Comparison of ENCODE assay signal across 9 mouse cellular contexts in the genomic region with DNA sequence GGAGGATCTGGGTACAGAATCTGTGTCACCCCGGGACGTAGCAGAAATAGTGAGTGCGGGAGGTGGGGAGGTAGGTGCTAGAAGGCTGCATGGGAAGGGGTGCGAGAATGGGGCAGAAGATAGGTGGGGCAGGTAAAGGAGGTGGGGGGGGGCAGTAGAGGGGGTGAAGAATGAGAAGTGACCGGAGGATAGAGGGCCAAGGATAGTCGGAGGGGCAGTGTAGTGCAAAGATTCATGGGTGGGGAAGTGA. TPM values are rescaled to one million over a fixed set of nuclear protein-coding genes. Genes with fewer than 3 reads are reported as not detected.
DNase-seq lines count a peak whose midpoint lies in the region; ATAC-seq and TF ChIP-seq lines count a peak whose summit lies in the region.
"Had no signal": no experiment of that assay in that cellular context is flagged by ENCODE, and none has a peak within 500 bp of the region (broad histone marks: within the 10 kb centered on the region; RNA-seq: fewer than 3 reads in every experiment).

No protein-coding gene starts in this region.

- H3K4me3 ChIP-seq in heart, embryonic 11.5 days (ENCODE audit: low read depth, low read length), result peak overlapping the region; percentile 71
- H3K4me3 ChIP-seq in CH12.LX (replicated peaks in 1 of 3; ENCODE audit: low read depth in 2 of 3, low read length in 2 of 3, poor library complexity in 1 of 3), result peak overlapping the region; percentile 61 to 92 (median 63)
- peak overlapping the region; percentile 60 for H3K4me3 ChIP-seq in forebrain, embryonic 13.5 days
- H3K4me3 ChIP-seq in liver, embryonic 14.5 days (ENCODE audit: insufficient read depth in 1 of 2, low read depth in 2 of 2, low read length in 2 of 2), result peak overlapping the region; percentile 50 to 61; a peak in 3 of 4 replicates

- TF ChIP-seq EP300 in CH12.LX (IDR thresholded peaks at IDR 0.05; ENCODE audit: low read length), result no peak
- no peak for TF ChIP-seq EP300 in liver, embryonic 14.5 days (IDR thresholded peaks at IDR 0.05; ENCODE audit: low read depth)

- no peaks in the 10 kb centered on the region for H3K79me2 ChIP-seq in CH12.LX (replicated peaks; ENCODE audit: control insufficient read depth, extremely low read depth, insufficient read depth, poor library complexity, severe bottlenecking)

- TF ChIP-seq CTCF in CH12.LX (conservative IDR thresholded peaks at IDR 0.05 in 1 of 2, IDR thresholded peaks at IDR 0.05 in 1 of 2; ENCODE audit: low read depth in 2 of 2, low read length in 2 of 2), result no peak
- TF ChIP-seq CTCF in liver, embryonic 14.5 days (IDR thresholded peaks at IDR 0.05; ENCODE audit: low read depth), result no peak

- no peaks in the 10 kb centered on the region for H3K9me3 ChIP-seq in heart, embryonic 11.5 days (replicated peaks; ENCODE audit: control insufficient read depth, low read length)
- H3K9me3 ChIP-seq in CH12.LX (replicated peaks; ENCODE audit: low read length), result no peaks in the 10 kb centered on the region
- peaks cover 4% of the 10 kb centered on the region; the same call in 1 of the 2 replicates for H3K9me3 ChIP-seq in forebrain, embryonic 13.5 days (replicated peaks)
- no peaks in the 10 kb centered on the region for H3K9me3 ChIP-seq in liver, embryonic 14.5 days (ENCODE audit: control insufficient read depth, low read length)

- dilution Hi-C loops in CH12.LX (cut with MboI; ENCODE audit: extremely low pct_ligation_motif_present, extremely low pct_unique_long_range_greater_than_20kb, low sequenced_read_pairs), result no loop called here

- in situ Hi-C loops in CH12.LX (cut with MboI; ENCODE audit: low pct_ligation_motif_present, low pct_unique_long_range_greater_than_20kb, low sequenced_read_pairs), result loop anchor here (5.0 to 10.0 kb wide), 2 partner anchors 67 to 95 kb away; partner anchors contain the start of gene Tk2

- H3K4me2 ChIP-seq in heart, embryonic 11.5 days, result peak overlapping the region; percentile 81
- peak overlapping the region; percentile 85 for H3K4me2 ChIP-seq in CH12.LX (ENCODE audit: insufficient read depth, low read depth, poor library complexity, severe bottlenecking)
- H3K4me2 ChIP-seq in forebrain, embryonic 13.5 days, result peak overlapping the region; percentile 81
- peak overlapping the region; percentile 73 for H3K4me2 ChIP-seq in liver, embryonic 14.5 days (ENCODE audit: low read depth)

- peak overlapping the region; percentile 83 for H3K9ac ChIP-seq in heart, embryonic 11.5 days (ENCODE audit: low read depth, low read length)
- H3K9ac ChIP-seq in CH12.LX (ENCODE audit: insufficient read depth, low read depth), result peak overlapping the region; percentile 85
- H3K9ac ChIP-seq in forebrain, embryonic 13.5 days, result peak overlapping the region; percentile 73
- no peak overlapping the region; the same call in 1 of the 2 replicates for H3K9ac ChIP-seq in liver, embryonic 14.5 days (replicated peaks)

- WGBS in heart, embryonic 11.5 days (ENCODE audit: insufficient replicate concordance), result 0% methylated on average over 6 of the region's 6 CpGs
- WGBS in forebrain, embryonic 13.5 days, result 0% methylated on average over 6 of the region's 6 CpGs
- WGBS in liver, embryonic 14.5 days (ENCODE audit: insufficient replicate concordance), result 4% methylated on average over 6 of the region's 6 CpGs

- peaks cover 10% of the 10 kb centered on the region; the same call in 1 of the 2 replicates for H3K4me1 ChIP-seq in heart, embryonic 11.5 days (ENCODE audit: control insufficient read depth, insufficient read depth, low read length)
- H3K4me1 ChIP-seq in CH12.LX (ENCODE audit: control insufficient read depth in 1 of 2, insufficient read depth in 2 of 2), result peaks cover 3 to 30% of the 10 kb centered on the region in 2 experiments; a peak in 2 of 4 replicates
- peaks cover 10% of the 10 kb centered on the region; the same call in 1 of the 2 replicates for H3K4me1 ChIP-seq in forebrain, embryonic 13.5 days
- 0 out of 4 replicates have a peak, but pooled peaks cover 0 to 2% of the 10 kb centered on the region in 2 experiments for H3K4me1 ChIP-seq in liver, embryonic 14.5 days (replicated peaks; ENCODE audit: control insufficient read depth in 2 of 2, insufficient read depth in 2 of 2, low read length in 1 of 2)

- 0 out of 2 replicates have a peak, but pooled peaks have one; percentile 0 for ATAC-seq in heart, embryonic 11.5 days (replicated peaks; ENCODE audit: insufficient number of reproducible peaks, low FRiP score, low TSS enrichment)
- ATAC-seq in forebrain, embryonic 13.5 days, result peak; percentile 29; the same call in 1 of the 2 replicates
- ATAC-seq in liver, embryonic 14.5 days (ENCODE audit: insufficient read depth), result no peak

- peak overlapping the region; percentile 92; the same call in 1 of the 2 replicates for H3K27ac ChIP-seq in heart, embryonic 11.5 days (ENCODE audit: low read depth, low read length)
- H3K27ac ChIP-seq in CH12.LX (ENCODE audit: insufficient read depth, low read depth), result no peak overlapping the region
- no peak overlapping the region for H3K27ac ChIP-seq in forebrain, embryonic 13.5 days
- H3K27ac ChIP-seq in liver, embryonic 14.5 days, result no peak overlapping the region

- DNase-seq in heart, postnatal 4 days, result no peak
- no peak for DNase-seq in CH12.LX (ENCODE audit: extremely low read depth)
- DNase-seq in liver, embryonic 14.5 days (ENCODE audit: low read depth in 3 of 3, low spot score in 3 of 3), result no peak
- DNase-seq in right cerebral cortex, postnatal 14 days, result no peak
- DNase-seq in MN1 (ENCODE audit: low spot score), result no peak
- DNase-seq in Muller cell, postnatal 12 days (ENCODE audit: inconsistent ontology term), result no peak

- no peaks in the 10 kb centered on the region; the same call in 1 of the 2 replicates for H3K36me3 ChIP-seq in heart, embryonic 11.5 days (ENCODE audit: control insufficient read depth, insufficient read depth, low read length)
- peaks cover 0 to 9% of the 10 kb centered on the region in 2 experiments for H3K36me3 ChIP-seq in CH12.LX (replicated peaks in 1 of 2; ENCODE audit: control insufficient read depth in 1 of 2, insufficient read depth in 1 of 2, low read length in 1 of 2)
- H3K36me3 ChIP-seq in forebrain, embryonic 13.5 days (ENCODE audit: poor library complexity, severe bottlenecking), result no peaks in the 10 kb centered on the region
- no peaks in the 10 kb centered on the region for H3K36me3 ChIP-seq in liver, embryonic 14.5 days (replicated peaks; ENCODE audit: control insufficient read depth, insufficient read depth, low read depth)

- no peak for TF ChIP-seq RAD21 in CH12.LX (IDR thresholded peaks at IDR 0.05; ENCODE audit: low read depth, low read length)

- no peaks in the 10 kb centered on the region for H3K27me3 ChIP-seq in heart, embryonic 11.5 days (ENCODE audit: control insufficient read depth, insufficient read depth, low read length)
- no peaks in the 10 kb centered on the region for H3K27me3 ChIP-seq in CH12.LX (replicated peaks)
- H3K27me3 ChIP-seq in forebrain, embryonic 13.5 days, result no peaks in the 10 kb centered on the region
- H3K27me3 ChIP-seq in liver, embryonic 14.5 days (ENCODE audit: control insufficient read depth, insufficient read depth, low read length), result peaks cover 2% of the 10 kb centered on the region; the same call in 1 of the 2 replicates

- no peak for TF ChIP-seq POLR2A in CH12.LX (IDR thresholded peaks at IDR 0.05; ENCODE audit: low read depth, low read length)

RNA-seq across cellular contexts. Expression of gene Cmtm3, which starts 0.7 kb away (rescaled TPM):
- 106 and 112 TPM in 2 replicates for polyA plus RNA-seq in heart, embryonic 11.5 days (2014; fragmentation: Nextera tagmentation; extraction: Ambion mirVana)
- total RNA-seq in heart, postnatal 4 days (2021), result 10 to 100 TPM; 50.6 to 50.7 TPM
- total RNA-seq in CH12.LX (2012; rRNA removed), result 3.9 TPM in 2 replicates
- total RNA-seq in CH12.LX (2014; rRNA removed), result 4.2 and 4.3 TPM in 2 replicates
- polyA plus RNA-seq in CH12.LX (2012; ENCODE audit: insufficient read length, low read depth), result 8.8 and 11.0 TPM in 2 replicates
- 31.6 and 36.1 TPM in 2 replicates for polyA plus RNA-seq in forebrain, embryonic 13.5 days (2015; fragmentation: Nextera tagmentation; extraction: Ambion mirVana)
- polyA plus RNA-seq in liver, embryonic 14.5 days (2012; rRNA removed), result 14.0 and 14.3 TPM in 2 replicates
- 14.1 and 14.6 TPM in 2 replicates for polyA plus RNA-seq in liver, embryonic 14.5 days (2014; fragmentation: Nextera tagmentation; extraction: Ambion mirVana)

RNA-seq across cellular contexts. Expression of gene Cmtm2b, which starts 17.9 kb away (rescaled TPM):
- not detected in 2 replicates for polyA plus RNA-seq in heart, embryonic 11.5 days (2014; fragmentation: Nextera tagmentation; extraction: Ambion mirVana)
- not detected for total RNA-seq in heart, postnatal 4 days (2021)
- total RNA-seq in CH12.LX (2012; rRNA removed) (not detected in 2 replicates), CH12.LX (2014; rRNA removed) (not detected in 2 replicates)
- polyA plus RNA-seq in CH12.LX (2012; ENCODE audit: insufficient read length, low read depth), result not detected in 2 replicates
- polyA plus RNA-seq in forebrain, embryonic 13.5 days (2015; fragmentation: Nextera tagmentation; extraction: Ambion mirVana), result not detected in 2 replicates
- not detected in 2 replicates for polyA plus RNA-seq in liver, embryonic 14.5 days (2012; rRNA removed)
- polyA plus RNA-seq in liver, embryonic 14.5 days (2014; fragmentation: Nextera tagmentation; extraction: Ambion mirVana), result not detected in 2 replicates

RNA-seq across cellular contexts. Expression of gene Gm11020, which starts 18.5 kb away (rescaled TPM):
- polyA plus RNA-seq in heart, embryonic 11.5 days (2014; fragmentation: Nextera tagmentation; extraction: Ambion mirVana), result not detected in 2 replicates
- not detected for total RNA-seq in heart, postnatal 4 days (2021)
- total RNA-seq in CH12.LX (2012; rRNA removed) (not detected in 2 replicates), CH12.LX (2014; rRNA removed) (not detected in 2 replicates)
- not detected in 2 replicates for polyA plus RNA-seq in CH12.LX (2012; ENCODE audit: insufficient read length, low read depth)
- not detected in 2 replicates for polyA plus RNA-seq in forebrain, embryonic 13.5 days (2015; fragmentation: Nextera tagmentation; extraction: Ambion mirVana)
- polyA plus RNA-seq in liver, embryonic 14.5 days (2012; rRNA removed), result not detected in 2 replicates
- not detected in 2 replicates for polyA plus RNA-seq in liver, embryonic 14.5 days (2014; fragmentation: Nextera tagmentation; extraction: Ambion mirVana)
- polyA plus RNA-seq: gonadal fat pad, adult 2 months had no signal

RNA-seq across cellular contexts. Expression of gene Cmtm1, which starts 30.0 kb away (rescaled TPM):
- polyA plus RNA-seq in heart, embryonic 11.5 days (2014; fragmentation: Nextera tagmentation; extraction: Ambion mirVana), result not detected in 2 replicates
- total RNA-seq in heart, postnatal 4 days (2021), result not detected
- total RNA-seq in CH12.LX (2012; rRNA removed), result not detected in 2 replicates
- total RNA-seq in CH12.LX (2014; rRNA removed), result not detected in 2 replicates
- polyA plus RNA-seq in CH12.LX (2012; ENCODE audit: insufficient read length, low read depth), result not detected in 2 replicates
- polyA plus RNA-seq in forebrain, embryonic 13.5 days (2015; fragmentation: Nextera tagmentation; extraction: Ambion mirVana), result not detected in 2 replicates
- not detected in 2 replicates for polyA plus RNA-seq in liver, embryonic 14.5 days (2012; rRNA removed)
- not detected in 2 replicates for polyA plus RNA-seq in liver, embryonic 14.5 days (2014; fragmentation: Nextera tagmentation; extraction: Ambion mirVana)
- polyA plus RNA-seq: gonadal fat pad, adult 2 months had no signal

RNA-seq across cellular contexts. Expression of gene Gm45711, which starts 30.0 kb away (rescaled TPM):
- polyA plus RNA-seq in heart, embryonic 11.5 days (2014; fragmentation: Nextera tagmentation; extraction: Ambion mirVana), result not detected in 2 replicates
- total RNA-seq in heart, postnatal 4 days (2021), result not detected
- total RNA-seq in CH12.LX (2012; rRNA removed) (not detected in 2 replicates), CH12.LX (2014; rRNA removed) (not detected in 2 replicates)
- polyA plus RNA-seq in CH12.LX (2012; ENCODE audit: insufficient read length, low read depth), result not detected in 2 replicates
- polyA plus RNA-seq in forebrain, embryonic 13.5 days (2015; fragmentation: Nextera tagmentation; extraction: Ambion mirVana), result not detected in 2 replicates
- not detected in 2 replicates for polyA plus RNA-seq in liver, embryonic 14.5 days (2012; rRNA removed)
- polyA plus RNA-seq in liver, embryonic 14.5 days (2014; fragmentation: Nextera tagmentation; extraction: Ambion mirVana), result not detected in 2 replicates
- polyA plus RNA-seq: gonadal fat pad, adult 2 months had no signal
